Mouse (Mus musculus) liver, embryonic 14 days (tissue): ENCODE data around the gene Ccdc51. TPM values are rescaled to one million over a fixed set of nuclear protein-coding genes. Genes with fewer than 3 reads are reported as not detected.

ENCODE experiments used
- polyA plus RNA-seq: library from polyadenylated mRNA; depleted of rRNA; stranded (reverse); fragments of >200 nt; gene quantifications from 2 replicates; pipeline ENCODE4 v1.2.3, GENCODE M21; 2012; rRNA removed

Gene Ccdc51
- polyA plus RNA-seq = 7.0 and 7.9 TPM in 2 replicates

DNA sequence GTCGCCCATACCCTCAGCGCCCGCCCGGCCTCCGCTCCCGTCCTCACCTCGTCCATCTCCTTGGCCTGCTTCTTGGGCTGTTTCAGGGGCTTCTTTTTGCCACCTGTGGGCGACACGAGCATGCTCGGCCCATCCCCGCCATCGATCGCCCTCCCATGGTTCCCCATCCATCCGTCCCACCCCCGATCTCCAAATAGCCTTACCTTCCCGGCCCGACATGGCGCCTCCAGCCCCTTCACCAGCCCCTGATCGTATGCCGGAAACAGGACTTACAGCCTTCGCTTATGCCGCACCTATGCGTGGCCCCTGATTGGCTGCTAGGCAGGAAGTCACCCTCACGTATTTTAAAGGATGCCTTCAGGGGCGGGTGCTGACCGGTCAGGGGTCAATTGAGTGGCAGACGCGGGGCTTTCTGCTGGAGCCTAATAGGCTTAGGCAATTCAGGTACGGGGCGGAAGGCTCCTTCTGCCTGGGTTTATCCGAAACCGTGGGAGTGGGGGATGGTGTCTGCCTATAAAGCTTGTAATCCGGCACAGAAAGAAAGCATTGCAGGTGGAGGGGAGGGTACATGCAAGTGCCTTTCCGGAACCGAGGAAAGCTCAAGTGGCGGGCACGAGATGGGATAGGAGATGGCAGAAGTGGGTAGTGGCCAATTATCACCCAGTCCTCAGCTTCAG is at the start of gene Ccdc51, which contains the start of gene Tma7:
TSS of gene Ccdc51 (plus strand) at position 370 of the 677 bp plus-strand sequence.
TSS of gene Tma7 (minus strand) at position 464 of the 677 bp plus-strand sequence.

DNA sequence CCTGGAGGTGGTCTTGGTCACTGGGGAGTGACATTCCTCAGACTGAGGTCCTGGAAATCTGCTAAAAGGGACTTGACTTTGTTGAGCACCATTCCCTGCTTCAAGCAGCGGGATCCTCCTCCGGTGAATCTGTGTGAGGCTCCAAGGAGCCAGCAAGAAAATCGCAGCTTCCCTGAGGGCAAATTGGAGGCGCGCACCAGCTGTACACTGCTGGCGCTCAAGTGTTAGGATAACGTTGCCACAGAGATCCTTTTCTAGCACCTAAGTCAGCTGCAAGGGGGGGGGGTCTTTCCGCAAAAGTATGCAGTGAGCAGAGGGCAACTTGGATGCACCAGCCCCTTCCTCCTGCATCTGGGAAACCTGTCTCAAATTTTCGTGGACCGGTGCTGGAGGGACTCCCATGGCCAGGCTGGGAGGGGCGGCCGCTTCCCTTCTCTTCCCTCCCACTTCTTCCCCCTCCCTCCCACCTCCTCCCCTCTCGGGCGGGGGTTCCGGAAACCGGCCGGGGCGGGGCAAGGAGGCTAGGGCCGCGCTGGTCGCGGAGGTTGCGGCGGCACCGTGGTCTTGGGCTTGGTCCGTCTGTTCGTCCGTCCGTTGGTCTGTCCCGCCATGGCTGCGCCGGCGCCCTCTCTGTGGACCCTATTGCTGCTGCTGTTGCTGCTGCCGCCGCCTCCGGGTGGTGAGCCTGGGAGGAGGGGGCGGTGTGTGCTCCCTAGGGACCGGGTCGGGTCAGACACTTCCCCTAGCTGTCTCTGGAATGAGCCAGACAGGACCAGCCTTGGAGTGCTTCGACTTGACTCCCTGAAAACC is 44.0 kb upstream of the Ccdc51 start, which contains the start of gene Shisa5:
TSS of gene Shisa5 (plus strand) at position 480 of the 810 bp plus-strand sequence.

DNA sequence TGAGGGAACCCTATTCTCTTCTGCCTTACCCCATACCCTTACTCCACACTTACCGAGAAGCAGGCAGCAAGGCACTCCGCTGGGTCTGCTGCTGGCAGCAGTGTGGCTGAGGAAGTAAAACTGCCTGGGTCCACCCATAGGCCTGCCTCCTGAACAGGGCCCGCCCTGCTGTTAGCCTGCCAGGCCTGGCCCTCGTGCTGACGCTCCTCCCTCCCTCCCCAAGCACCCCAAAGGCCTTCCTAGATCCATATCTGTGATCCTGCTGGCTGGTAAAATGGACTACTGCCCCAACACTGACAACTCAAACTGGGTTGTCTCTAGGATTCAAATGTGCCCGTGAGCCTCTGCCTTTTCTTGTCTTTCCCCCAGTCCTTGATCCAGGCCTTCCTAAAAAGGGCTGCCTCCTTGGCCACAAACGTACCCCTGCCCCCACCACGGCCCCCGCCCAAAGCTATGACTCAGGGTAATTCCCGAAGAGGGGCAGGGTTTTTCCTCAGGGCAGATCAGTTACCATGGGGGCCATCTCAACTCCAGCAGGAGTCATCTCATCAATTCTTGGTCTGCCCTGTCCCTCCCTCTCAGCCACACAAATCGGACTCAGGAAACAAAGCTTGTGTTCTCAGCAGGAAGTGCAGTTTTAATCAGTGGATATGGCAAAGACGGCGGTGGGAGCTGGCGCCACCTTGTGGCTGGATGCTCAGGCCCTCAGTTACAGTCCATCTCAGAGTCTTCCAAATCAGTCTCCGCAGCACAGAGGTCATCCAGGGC is 23.0 kb upstream of the Ccdc51 start, which contains the start of gene Trex1:
TSS of gene Trex1 (minus strand) at position 599 of the 768 bp plus-strand sequence.

DNA sequence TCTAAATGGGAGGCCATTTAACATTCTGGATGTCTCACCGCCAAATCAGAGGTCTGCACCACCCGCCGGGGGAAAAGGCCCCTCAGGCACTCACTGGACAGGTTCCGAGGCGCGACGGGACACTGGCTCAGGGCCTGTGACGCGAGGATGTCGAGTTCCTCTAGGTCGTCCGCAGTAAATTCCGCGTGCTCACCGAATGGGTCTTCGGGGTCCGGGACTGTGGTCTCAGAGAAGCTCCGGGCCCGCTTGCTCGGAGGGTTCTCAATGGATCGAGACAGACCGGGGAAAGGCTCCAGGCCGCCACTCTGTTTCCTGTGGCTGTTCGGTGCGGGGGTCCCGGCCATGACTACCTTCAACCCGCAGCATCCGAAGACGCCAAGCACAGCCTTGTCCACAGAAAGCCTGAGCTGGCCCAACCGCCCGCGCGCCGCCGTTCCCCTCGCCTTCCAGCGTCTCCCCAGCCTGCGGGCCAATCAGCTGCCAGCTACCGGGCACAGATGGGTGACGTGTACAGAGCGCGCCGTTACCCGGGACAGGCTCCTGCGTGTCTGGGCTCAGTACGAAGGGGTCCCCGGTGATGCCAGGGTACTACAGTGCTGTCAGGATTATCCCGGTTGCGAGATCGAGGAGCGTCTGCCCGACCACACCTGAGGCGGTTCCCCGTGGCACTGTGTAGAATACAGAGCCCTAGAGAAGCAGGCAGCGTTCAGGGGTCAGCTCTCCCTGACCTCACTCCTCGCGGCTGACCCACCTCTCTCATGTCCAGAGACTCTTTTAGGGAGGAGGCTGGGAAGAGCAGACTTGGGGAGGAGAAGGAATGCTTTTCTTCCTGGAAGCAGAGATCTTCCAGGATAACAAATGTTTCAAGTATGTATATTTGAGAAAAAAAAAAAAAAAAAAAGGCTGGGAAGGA is 8.4 kb upstream of the Ccdc51 start, which contains the start of gene Atrip:
TSS of gene Atrip (minus strand) at position 464 of the 913 bp plus-strand sequence.

DNA sequence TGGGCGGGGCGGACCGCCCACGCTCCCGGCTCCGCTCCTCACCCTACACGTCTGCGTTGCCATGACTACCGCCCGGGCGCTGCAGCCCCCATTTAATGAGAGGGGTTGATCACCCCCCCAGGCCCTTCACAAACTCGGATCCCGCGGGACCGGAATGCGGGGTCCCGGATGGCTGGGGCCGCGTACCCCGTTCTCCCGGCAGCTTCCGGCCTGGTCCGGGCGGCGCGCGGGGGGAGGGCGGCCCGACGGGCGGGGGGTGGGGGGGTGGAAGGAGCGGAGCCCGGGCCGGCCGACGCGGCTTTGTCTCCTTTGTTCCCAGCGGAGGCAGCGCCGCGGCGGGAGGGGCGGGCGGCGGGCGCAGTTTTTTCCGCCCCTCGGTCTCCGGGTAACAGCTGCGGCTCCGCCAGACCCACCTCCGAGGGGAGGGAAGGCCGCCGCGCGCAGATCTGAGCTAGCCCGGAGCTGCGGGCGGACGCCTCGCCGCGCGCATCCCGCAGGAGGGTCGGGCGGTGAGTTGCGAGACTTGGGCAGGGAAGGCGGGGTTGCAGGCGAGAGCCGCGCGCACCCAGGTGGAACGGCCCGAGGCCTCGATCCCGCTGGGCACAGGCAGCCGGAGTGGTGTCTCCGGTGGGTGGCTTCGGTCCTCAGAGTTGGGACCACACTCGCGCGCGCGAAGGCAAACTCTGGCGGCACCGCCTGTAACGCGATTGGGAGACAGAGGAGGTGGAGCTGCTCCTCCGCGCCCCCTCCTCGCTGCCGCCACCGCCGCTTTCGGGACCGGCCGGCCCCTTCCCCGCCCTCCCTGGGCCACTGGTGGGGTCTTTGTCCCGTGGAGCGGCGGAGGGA is 13.1 kb downstream of the Ccdc51 start, which contains the start of gene Plxnb1:
TSS of gene Plxnb1 (plus strand) at position 253 of the 846 bp plus-strand sequence.

Other genes starting within 250 kb of the Ccdc51 start
- gene Slc26a6, start 229.2 kb upstream of the Ccdc51 start, polyA plus RNA-seq = 3.9 and 4.0 TPM in 2 replicates
- gene Tmem89, start 167.9 kb upstream of the Ccdc51 start, polyA plus RNA-seq = not detected in 2 replicates
- gene Uqcrc1, start 145.9 kb upstream of the Ccdc51 start, polyA plus RNA-seq = 177 and 218 TPM in 2 replicates
- 0.54 and 0.69 TPM in 2 replicates for gene Col7a1, start 128.9 kb upstream of the Ccdc51 start, polyA plus RNA-seq
- 0.10 and 0.12 TPM in 2 replicates for gene Ucn2, start 96.5 kb upstream of the Ccdc51 start, polyA plus RNA-seq
- gene Pfkfb4, start 90.7 kb upstream of the Ccdc51 start, polyA plus RNA-seq = 1.9 and 2.7 TPM in 2 replicates
- 12.1 and 14.9 TPM in 2 replicates for gene Shisa5, start 43.9 kb upstream of the Ccdc51 start, polyA plus RNA-seq
- gene Trex1, start 22.8 kb upstream of the Ccdc51 start, polyA plus RNA-seq = 10.2 and 12.5 TPM in 2 replicates
- gene Atrip, start 8.4 kb upstream of the Ccdc51 start, polyA plus RNA-seq = 5.3 and 6.3 TPM in 2 replicates
- 101 and 103 TPM in 2 replicates for gene Tma7, start 94 bp downstream of the Ccdc51 start, polyA plus RNA-seq
- gene Plxnb1, start 12.9 kb downstream of the Ccdc51 start, polyA plus RNA-seq = 3.7 and 4.1 TPM in 2 replicates
- not detected in 2 replicates for gene Fbxw21, start 79.5 kb downstream of the Ccdc51 start, polyA plus RNA-seq
- not detected in 2 replicates for gene Fbxw13, start 113.5 kb downstream of the Ccdc51 start, polyA plus RNA-seq
- 0.02 TPM in 1 of 2 replicates, not detected in the other for gene Fbxw20, start 152.3 kb downstream of the Ccdc51 start, polyA plus RNA-seq
- not detected in 2 replicates for gene Fbxw14, start 205.2 kb downstream of the Ccdc51 start, polyA plus RNA-seq